Mouse (Mus musculus) olfactory bulb, adult 2 months (tissue): ENCODE measurements around the gene Acvr2b.

Source experiments
- CTCF ChIP-seq: fragments of 200-500 bp; IDR thresholded peaks from 2 replicates; pipeline ENCODE4 v1.5.1; 2012; ENCODE audit warnings: low read depth, mild to moderate bottlenecking, low read length, moderate library complexity; ENCODE audit not compliant: insufficient read depth
- POLR2A ChIP-seq: fragments of 200-500 bp; IDR thresholded peaks from 2 replicates; pipeline ENCODE4 v1.6.1; 2012; ENCODE audit warnings: mild to moderate bottlenecking, low read depth, low read length, moderate library complexity; ENCODE audit not compliant: insufficient read depth

DNA sequence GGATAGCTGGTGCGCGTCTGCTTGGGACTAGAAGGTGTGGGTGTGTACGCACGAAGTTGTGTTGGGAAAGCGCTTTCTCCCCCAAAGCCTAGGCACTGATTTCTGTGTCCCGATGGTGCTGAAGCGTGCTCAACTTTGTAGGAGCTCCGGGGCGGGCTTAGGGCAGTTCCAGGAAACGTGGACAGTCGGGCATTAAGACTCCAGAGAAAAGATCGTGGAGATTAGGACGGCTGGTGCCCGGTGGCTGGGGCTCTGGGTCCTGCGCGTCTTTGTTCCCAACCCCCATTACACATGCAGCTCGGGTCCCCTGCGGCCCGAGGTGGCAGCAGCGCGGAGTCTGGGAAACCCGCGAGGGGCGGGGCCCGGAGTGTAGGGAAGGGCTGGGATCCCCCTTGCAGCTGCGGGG lies 1.3 kb downstream of the Acvr2b start:
- TF ChIP-seq POLR2A (no peak), CTCF (no peak)
